Mouse (Mus musculus) liver, embryonic 15.5 days (tissue): ENCODE data around the gene Vmn2r75. TPM values are rescaled to one million over a fixed set of nuclear protein-coding genes. Genes with fewer than 3 reads are reported as not detected.
"Not testable (repeated sequence)": the region's sequence is repeated elsewhere in the genome, so short reads cannot be mapped to it uniquely, and the experiment has no call there.

Experiments used
- ATAC-seq: fragments of 200-750 bp; cut with Nextera tagmentation; 2 replicates; pipeline ENCODE4 v1.8.0; 2017; ENCODE audit warnings: moderate number of reproducible peaks, mild to moderate bottlenecking, moderate library complexity; ENCODE audit not compliant: insufficient read depth
- H3K27ac ChIP-seq: fragments of 300-500 bp; sonication (generic); replicated peaks from 2 replicates; pipeline ENCODE4 v1.5.1; 2015; ENCODE audit warnings: mild to moderate bottlenecking, inconsistent platforms
- H3K27me3 ChIP-seq: fragments of 300-500 bp; sonication (generic); 2 replicates; pipeline ENCODE4 v1.6.1; 2015; ENCODE audit warnings: mild to moderate bottlenecking, inconsistent platforms
- H3K36me3 ChIP-seq: fragments of 300-500 bp; sonication (generic); replicated peaks from 2 replicates; pipeline ENCODE4 v1.6.1; 2015; ENCODE audit warnings: moderate library complexity, mild to moderate bottlenecking, inconsistent platforms
- H3K4me1 ChIP-seq: fragments of 300-500 bp; sonication (generic); replicated peaks from 2 replicates; pipeline ENCODE4 v1.6.1; 2015; ENCODE audit warnings: inconsistent platforms
- H3K4me2 ChIP-seq: fragments of 300-500 bp; sonication (generic); 2 replicates; pipeline ENCODE4 v1.6.1; 2015; ENCODE audit warnings: moderate library complexity, mild to moderate bottlenecking, inconsistent platforms
- H3K4me3 ChIP-seq: fragments of 300-500 bp; sonication (generic); replicated peaks from 2 replicates; pipeline ENCODE4 v1.5.1; 2015; ENCODE audit warnings: mild to moderate bottlenecking, inconsistent platforms
- H3K9ac ChIP-seq: fragments of 300-500 bp; sonication (generic); 2 replicates; pipeline ENCODE4 v1.6.1; 2015; ENCODE audit warnings: moderate library complexity, mild to moderate bottlenecking, inconsistent platforms
- H3K9me3 ChIP-seq: fragments of 300-500 bp; sonication (generic); replicated peaks from 2 replicates; pipeline ENCODE4 v1.6.1; 2016; ENCODE audit warnings: inconsistent platforms
- WGBS: fragments of 180-500 bp; shearing (Covaris S2); methylation state at CpG from one replicate; pipeline ENCODE4 v1.1.7; 2015; ENCODE audit warnings: mixed read lengths; ENCODE audit not compliant: insufficient replicate concordance; 5-methylcytosine and 5-hydroxymethylcytosine counted together
- polyA plus RNA-seq: library from polyadenylated mRNA; unstranded; fragments of >200 nt; fragmentation: Nextera tagmentation; extraction: Ambion mirVana; gene quantifications from 2 replicates; pipeline ENCODE4 v1.2.1, GENCODE M21; 2015

Vmn2r75 gene
- not detected in 2 replicates for polyA plus RNA-seq

GRCm38 (mm10) chr7:86171678-86172077, at the start of gene Vmn2r75:
TSS of gene Vmn2r75 (minus strand) at chr7:86171778.
- not testable (repeated sequence) for H3K4me1 ChIP-seq, H3K27ac ChIP-seq, H3K4me2 ChIP-seq, H3K36me3 ChIP-seq, H3K9ac ChIP-seq, H3K27me3 ChIP-seq, ATAC-seq, H3K4me3 ChIP-seq, H3K9me3 ChIP-seq
- 49% methylated on average over 1 of the region's 1 CpGs for WGBS

- Histone ChIP-seq H3K27ac (no peak overlapping the region), H3K9ac (no peak overlapping the region), H3K9me3 (no peaks in the 10 kb centered on the region), H3K36me3 (no peaks in the 10 kb centered on the region), H3K4me2 (no peak overlapping the region), H3K4me1 (no peaks in the 10 kb centered on the region), H3K4me3 (no peak overlapping the region), H3K27me3 (no peaks in the 10 kb centered on the region)
- no peak for ATAC-seq
Measured at GRCm38 (mm10) chr7:86211345-86211744, 39.8 kb upstream of the Vmn2r75 start.

Other genes starting within 250 kb of the Vmn2r75 start
- not detected in 2 replicates for gene Vmn2r74, start 210.1 kb downstream of the Vmn2r75 start, polyA plus RNA-seq
- gene Vmn2r76, start 74.5 kb upstream of the Vmn2r75 start, polyA plus RNA-seq, result not detected in 2 replicates
- gene Olfr310, start 105.4 kb upstream of the Vmn2r75 start, polyA plus RNA-seq, result not detected in 2 replicates
- not detected in 2 replicates for gene Olfr309, start 141.9 kb upstream of the Vmn2r75 start, polyA plus RNA-seq
- not detected in 2 replicates for gene Olfr308, start 153.9 kb upstream of the Vmn2r75 start, polyA plus RNA-seq
- gene Olfr307, start 165.8 kb upstream of the Vmn2r75 start, polyA plus RNA-seq, result not detected in 2 replicates
- gene Olfr305, start 195.2 kb upstream of the Vmn2r75 start, polyA plus RNA-seq, result not detected in 2 replicates
- gene Olfr304, start 214.9 kb upstream of the Vmn2r75 start, polyA plus RNA-seq, result not detected in 2 replicates
- not detected in 2 replicates for gene Olfr303, start 226.0 kb upstream of the Vmn2r75 start, polyA plus RNA-seq
- not detected in 2 replicates for gene Olfr301, start 232.1 kb upstream of the Vmn2r75 start, polyA plus RNA-seq